Mouse (Mus musculus) layer of hippocampus, postnatal 14 days (tissue): Measurements from ENCODE around the gene Cyb5d2. TPM values are rescaled to one million over a fixed set of nuclear protein-coding genes. Genes with fewer than 3 reads are reported as not detected.
"Not testable (repeated sequence)": the region's sequence is repeated elsewhere in the genome, so short reads cannot be mapped to it uniquely, and the experiment has no call there.

ENCODE experiments used
- DNase-seq, 2 experiments: peaks; one replicate each; pipeline ENCODE4 v3.0.0; 2021 to 2022; ENCODE audit warnings: low spot score in 2 of 2, mixed read lengths in 1 of 2
- total RNA-seq, 2 experiments: library from RNA; stranded (reverse); gene quantifications; 2 replicates each; pipeline ENCODE4 v1.2.3; 2021

The Cyb5d2 gene
- total RNA-seq, 2 experiments from 2014 or later, result 14.0 to 17.2 TPM

GRCm38 (mm10) chr11:72782103-72782502, 13.8 kb downstream of the Cyb5d2 start:
- DNase-seq, result no peak

DNA sequence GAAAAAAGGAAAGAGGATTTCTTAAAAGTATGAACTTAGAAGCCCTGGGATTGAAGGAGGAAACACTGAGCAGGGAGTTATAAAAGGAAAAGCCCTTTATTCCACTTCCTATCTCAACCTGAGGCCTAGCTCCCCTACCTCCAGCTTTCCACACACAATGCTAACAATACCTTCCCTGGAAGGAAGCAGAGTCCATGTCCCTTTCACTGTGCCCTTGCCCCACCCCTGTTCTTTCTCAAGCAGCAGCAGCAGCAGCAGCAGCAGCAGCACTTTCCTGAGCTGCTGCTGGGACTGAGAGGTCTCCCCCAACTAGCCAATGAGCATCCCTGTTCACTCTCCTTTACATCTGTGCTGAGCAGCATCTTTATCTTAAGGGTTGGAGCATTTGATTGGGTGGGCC, 17.0 kb downstream of the Cyb5d2 start:
- no peak for DNase-seq

DNA sequence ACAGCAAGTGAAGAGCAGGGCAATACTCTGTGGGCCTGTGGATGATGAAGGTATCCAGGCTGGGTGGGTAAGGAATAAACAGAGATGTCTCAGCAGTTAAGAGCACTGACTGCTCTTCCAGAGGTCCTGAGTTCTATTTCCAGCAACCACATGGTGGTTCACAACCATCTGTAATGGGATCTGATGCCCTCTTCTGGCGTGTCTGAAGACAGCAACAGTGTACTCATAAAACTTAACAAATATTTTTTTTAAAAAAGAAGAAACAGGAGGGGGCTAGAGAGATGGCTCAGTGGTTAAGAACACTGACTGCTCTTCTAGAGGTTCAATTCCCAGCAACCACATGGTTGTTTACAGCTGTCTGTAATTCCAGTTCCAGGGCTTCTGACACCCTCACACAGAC, 23.3 kb downstream of the Cyb5d2 start:
- not testable (repeated sequence) for DNase-seq

GRCm38 (mm10) chr11:72771461-72771860, 24.5 kb downstream of the Cyb5d2 start:
- no peak for DNase-seq

DNA sequence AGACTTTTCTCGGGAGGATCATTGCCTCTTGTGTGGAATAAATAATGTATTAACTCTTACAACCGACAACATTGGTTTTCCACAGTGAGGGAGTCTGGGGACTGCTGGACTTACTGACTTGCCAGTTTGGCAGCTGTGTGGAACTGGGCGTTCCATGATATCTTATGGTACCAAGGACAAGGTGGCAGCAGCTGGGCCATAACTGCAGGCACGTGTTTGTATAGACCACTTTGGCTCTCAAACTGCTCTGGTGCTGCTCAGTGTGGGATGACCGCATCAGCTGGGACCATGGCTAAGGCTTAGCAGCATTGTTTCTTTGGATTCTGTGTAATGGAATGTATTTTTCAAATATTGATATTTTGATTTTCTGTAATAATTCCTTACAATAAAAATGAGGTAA, 25.1 kb downstream of the Cyb5d2 start:
- DNase-seq, result no peak

DNA sequence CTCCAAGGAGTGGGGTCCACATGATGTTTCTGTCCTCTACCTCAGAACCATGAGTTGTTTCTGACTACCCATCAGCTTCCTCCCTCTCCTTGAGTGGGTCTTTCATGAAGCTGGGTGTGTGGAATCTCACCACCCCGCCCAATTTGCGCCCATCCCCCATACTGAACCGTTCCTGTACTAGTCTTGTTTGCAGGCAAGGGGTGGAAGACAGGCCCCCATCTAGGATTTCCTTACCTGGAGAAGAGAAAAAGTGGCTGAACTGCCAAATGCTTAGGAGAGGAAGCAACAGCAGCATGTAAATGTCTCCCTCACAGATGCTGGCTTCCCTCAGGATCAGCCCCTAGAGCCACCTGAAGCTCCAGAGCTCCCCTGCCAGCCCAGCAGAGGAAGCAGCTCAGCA, 25.6 kb downstream of the Cyb5d2 start:
- DNase-seq, result no peak

- DNase-seq, result no peak
These were observed 26.9 kb downstream of the Cyb5d2 start for GRCm38 (mm10) chr11:72769061-72769460.

DNA sequence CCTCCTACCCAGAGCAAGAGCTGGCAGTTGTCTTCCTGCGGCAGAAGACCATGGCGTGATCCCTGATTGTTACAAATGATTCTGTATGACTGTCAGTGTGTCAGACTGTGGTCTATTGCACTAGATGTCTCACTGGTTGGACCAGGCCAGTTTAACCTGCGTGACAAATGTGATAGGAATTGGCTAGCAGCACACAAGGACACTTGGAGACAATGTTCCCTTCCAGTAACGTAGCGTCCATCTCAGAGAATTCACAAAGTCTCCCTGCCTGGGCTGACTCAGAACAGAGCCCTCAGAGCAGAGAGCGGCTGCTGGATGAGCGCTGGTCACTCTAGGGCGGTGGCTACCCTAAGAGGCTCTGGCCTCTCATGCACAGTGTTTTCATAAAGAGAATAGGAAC, 28.2 kb downstream of the Cyb5d2 start:
- no peak for DNase-seq

GRCm38 (mm10) chr11:72764270-72764669, 31.7 kb downstream of the Cyb5d2 start:
- no peak for DNase-seq

DNA sequence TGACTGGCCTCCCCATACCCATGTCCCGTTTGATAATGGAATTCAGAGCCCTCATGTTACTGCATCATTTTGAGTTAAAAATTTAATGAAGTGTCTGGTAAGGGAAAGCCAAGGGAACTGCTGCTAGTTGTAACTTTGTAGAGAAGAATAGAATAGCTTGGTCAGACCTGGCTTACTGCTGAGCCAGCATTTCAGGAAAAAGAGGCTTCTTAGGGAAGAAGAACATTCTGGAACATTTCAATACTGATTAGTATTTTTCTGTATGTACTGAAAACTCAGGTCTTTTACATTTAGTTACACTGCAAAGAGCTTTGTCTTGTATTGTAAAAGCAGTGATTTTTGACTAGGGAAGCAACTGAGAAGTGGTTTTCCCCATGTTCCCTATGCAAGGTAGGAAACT, 35.2 kb downstream of the Cyb5d2 start:
- no peak for DNase-seq

GRCm38 (mm10) chr11:72759581-72759980, 36.4 kb downstream of the Cyb5d2 start:
- DNase-seq, result no peak

DNA sequence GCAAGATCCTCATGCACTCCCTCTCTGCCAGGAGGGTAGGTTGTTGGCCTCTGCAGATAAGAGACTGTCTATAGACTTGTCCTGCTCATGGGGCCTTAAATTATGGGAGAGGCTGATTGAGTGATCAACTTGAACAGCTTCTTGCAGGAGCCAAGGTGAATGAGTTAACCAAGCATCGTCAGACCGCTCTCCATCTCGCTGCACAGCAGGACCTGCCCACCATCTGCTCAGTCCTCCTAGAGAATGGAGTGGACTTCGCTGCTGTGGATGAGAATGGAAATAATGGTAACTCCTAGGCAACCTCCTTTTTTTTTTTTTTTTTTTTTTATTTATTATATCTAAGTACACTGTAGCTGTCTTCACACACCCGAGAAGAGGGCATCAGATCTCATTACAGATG, 37.6 kb downstream of the Cyb5d2 start:
- DNase-seq, result no peak

- no peak for DNase-seq
These were observed 44.0 kb downstream of the Cyb5d2 start for GRCm38 (mm10) chr11:72751956-72752355.

GRCm38 (mm10) chr11:72739048-72739447, 56.9 kb downstream of the Cyb5d2 start:
- no peak for DNase-seq

- DNase-seq, result not testable (repeated sequence)
These were observed 58.4 kb downstream of the Cyb5d2 start for GRCm38 (mm10) chr11:72737517-72737916.

DNA sequence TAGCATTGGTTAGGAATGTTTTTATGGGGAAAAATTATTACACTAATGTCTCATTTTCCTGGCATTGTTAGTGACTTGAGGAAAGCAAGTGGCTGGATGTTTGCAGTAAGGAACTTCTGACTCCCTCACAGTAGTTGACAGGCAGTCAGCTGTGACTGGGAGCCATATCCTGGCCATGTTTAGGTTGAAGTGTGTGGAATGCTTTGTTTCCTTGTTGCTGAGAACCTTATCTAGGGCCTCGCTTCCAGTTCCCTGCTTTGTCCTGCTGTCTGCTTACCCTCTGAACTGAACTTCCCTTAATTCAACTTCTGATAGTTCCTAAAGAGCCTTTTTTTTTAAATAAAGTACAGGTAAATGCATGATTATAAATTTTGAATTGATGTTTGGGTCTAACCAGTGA, 59.6 kb downstream of the Cyb5d2 start:
- DNase-seq, result no peak

DNA sequence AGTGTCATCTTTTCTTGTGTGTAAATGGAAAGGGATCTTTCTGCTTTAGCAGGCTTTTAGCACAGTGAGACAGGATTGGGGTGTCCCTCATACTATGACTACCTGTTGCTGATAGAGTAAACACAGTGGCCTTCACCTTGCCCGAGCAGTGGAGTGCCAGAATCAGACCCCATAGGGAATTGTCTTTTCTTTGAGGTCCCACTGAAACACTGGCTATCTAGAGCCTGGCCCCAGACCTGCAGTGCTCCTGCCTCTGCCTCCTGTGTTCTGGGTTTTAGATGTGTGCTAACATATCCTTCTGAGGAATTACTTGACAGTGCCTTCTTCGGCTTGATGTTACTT, 60.5 kb downstream of the Cyb5d2 start:
- DNase-seq, result no peak

DNA sequence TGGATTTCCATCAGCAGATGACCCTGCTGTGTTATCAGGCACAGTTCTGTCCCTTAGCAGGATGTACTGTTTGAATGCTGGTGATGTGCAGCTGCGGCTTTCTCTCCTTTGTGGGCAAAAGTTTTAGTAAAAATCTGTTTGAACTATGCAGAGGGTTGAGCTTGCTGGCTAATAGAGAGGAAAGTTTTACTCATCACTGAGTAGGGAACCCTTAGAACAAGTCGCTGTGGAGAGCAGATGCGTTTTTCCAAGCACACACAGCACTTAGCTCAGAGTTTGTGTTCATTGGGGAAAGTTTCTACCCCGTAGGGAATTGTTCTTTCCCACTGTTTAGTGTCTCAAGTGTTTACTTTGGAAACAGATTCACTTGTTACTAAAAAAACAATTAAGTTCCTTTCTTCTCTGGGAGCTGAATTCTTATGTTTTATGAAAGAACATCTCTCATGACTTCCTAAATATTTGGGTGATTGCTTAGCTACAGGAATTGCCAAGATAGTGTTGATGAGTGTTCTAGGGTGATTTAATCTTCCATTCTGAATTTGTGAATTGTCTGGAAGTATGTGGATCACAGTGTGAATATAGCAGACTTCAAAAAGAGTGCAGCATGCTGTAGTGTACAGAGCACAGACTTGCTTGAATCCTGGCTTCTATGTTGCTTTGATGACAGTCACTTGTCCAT, 61.0 kb downstream of the Cyb5d2 start:
- DNase-seq, result no peak

- no peak for DNase-seq
These were observed 62.2 kb downstream of the Cyb5d2 start for GRCm38 (mm10) chr11:72733736-72734135.

Other genes starting within 250 kb of the Cyb5d2 start
- gene Spns3, start 245.6 kb downstream of the Cyb5d2 start, total RNA-seq, result under 1 TPM; 0.23 to 0.38 TPM
- 10 to 100 TPM; 49.8 to 50.8 TPM for gene Ube2g1, start 188.9 kb downstream of the Cyb5d2 start, total RNA-seq
- 10 to 100 TPM; 37.9 to 38.4 TPM for gene Ankfy1, start 106.1 kb downstream of the Cyb5d2 start, total RNA-seq
- gene Zzef1, start 84 bp upstream of the Cyb5d2 start, total RNA-seq, result 10 to 100 TPM; 45.5 to 51.1 TPM
- 1 to 10 TPM; 7.9 to 8.1 TPM for gene Atp2a3, start 165.0 kb upstream of the Cyb5d2 start, total RNA-seq
- gene P2rx1, start 203.0 kb upstream of the Cyb5d2 start, total RNA-seq, result under 1 TPM; 0.65 to 0.83 TPM
- 10 to 100 TPM; 80.5 to 82.7 TPM for gene Camkk1, start 222.9 kb upstream of the Cyb5d2 start, total RNA-seq